Mouse (Mus musculus) left cerebral cortex, adult 8-10 months (tissue): ENCODE data around the gene Vmn1r237. TPM values are rescaled to one million over a fixed set of nuclear protein-coding genes. Genes with fewer than 3 reads are reported as not detected.

ENCODE experiments used
- DNase-seq, 2 experiments: peaks; one replicate each; pipeline ENCODE4 v3.0.0; 2022; ENCODE audit warnings: low spot score in 2 of 2
- microRNA-seq, 2 experiments: library from miRNA; unstranded; fragments of <30 nt; microRNA quantifications; one replicate each; pipeline ENCODE4 v1.2.0; 2022
- total RNA-seq, 4 experiments: library from RNA; stranded (reverse); gene quantifications; 2 replicates each; pipeline ENCODE4 v1.2.4; 2022

Gene Vmn1r237
- not detected for total RNA-seq

- no peak for DNase-seq
Observed at GRCm38 (mm10) chr17:21311565-21311964, at the start of gene Vmn1r237. Vmn1r237 (plus strand) TSS chr17:21311865.

- peak; percentile 8 to 25 for DNase-seq
Observed at GRCm38 (mm10) chr17:21272103-21272502, 39.6 kb upstream of the Vmn1r237 start.

- no peak for DNase-seq
Observed at GRCm38 (mm10) chr17:21282642-21283041, 29.0 kb upstream of the Vmn1r237 start, which contains the start of gene Vmn1r236. Vmn1r236 (plus strand) TSS chr17:21282942.

- DNase-seq, result no peak
Observed at GRCm38 (mm10) chr17:21284395-21284794, 27.3 kb upstream of the Vmn1r237 start.

GRCm38 (mm10) chr17:21289695-21290094 lies 22.0 kb upstream of the Vmn1r237 start:
- DNase-seq, result no peak

Small RNA genes within 50 kb of the gene (microRNA-seq; reads per million reads assigned to microRNA genes)
- gene Gm26384, result 0 reads per million in 2 experiments

Other genes with a start within 250 kb of the Vmn1r237 start
- not detected for gene Vmn1r234, start 85.8 kb upstream of the Vmn1r237 start, total RNA-seq
- not detected for gene Vmn1r235, start 55.5 kb upstream of the Vmn1r237 start, total RNA-seq
- not detected for gene Vmn1r236, start 28.9 kb upstream of the Vmn1r237 start, total RNA-seq
- 1 to 10 TPM; 1.1 to 2.5 (median 1.6) TPM for gene Zfp677, start 71.9 kb downstream of the Vmn1r237 start, total RNA-seq
- gene Zfp54, start 111.4 kb downstream of the Vmn1r237 start, total RNA-seq, result 1 to 10 TPM in 2 of 4 experiments, under 1 TPM in 2; 0.54 to 1.3 (median 0.82) TPM
- gene Zfp51, start 138.5 kb downstream of the Vmn1r237 start, total RNA-seq, result 1 to 10 TPM; 4.4 to 6.2 (median 4.7) TPM
- gene Zfp53, start 177.1 kb downstream of the Vmn1r237 start, total RNA-seq, result 1 to 10 TPM; 4.1 to 5.5 (median 4.9) TPM
- gene Zfp52, start 223.7 kb downstream of the Vmn1r237 start, total RNA-seq, result 1 to 10 TPM; 5.6 to 6.6 (median 6.4) TPM